8 mouse cellular contexts compared by ENCODE assay signal in genomic region chr7:44359908-44360672, GRCm38 (mm10). TPM values are rescaled to one million over a fixed set of nuclear protein-coding genes. Genes with fewer than 3 reads are reported as not detected.
DNase-seq lines count a peak whose midpoint lies in the region; ATAC-seq and TF ChIP-seq lines count a peak whose summit lies in the region.

No protein-coding gene starts in this region.

- under 1% methylated on average over 54 of the region's 54 CpGs for WGBS in intestine, postnatal 0 days
- WGBS in midbrain, embryonic 10.5 days: under 1% methylated on average over 54 of the region's 54 CpGs

- no peaks in the 10 kb centered on the region for H3K36me3 ChIP-seq in intestine, postnatal 0 days (ENCODE audit: control insufficient read depth, insufficient read depth)
- H3K36me3 ChIP-seq in midbrain, embryonic 10.5 days: no peaks in the 10 kb centered on the region

- H3K4me2 ChIP-seq in intestine, postnatal 0 days (replicated peaks; ENCODE audit: low read depth): peak overlapping the region; percentile 98

- H3K27ac ChIP-seq in intestine, postnatal 0 days (ENCODE audit: low read depth, low read length): no peak overlapping the region
- H3K27ac ChIP-seq in midbrain, embryonic 10.5 days (replicated peaks): peak overlapping the region; percentile 85

- intact Hi-C loops in left cerebral cortex, postnatal 36 days (cut with DNase I): loop anchor here (2.0 to 5.0 kb wide), 2 partner anchors 83 to 127 kb away; no protein-coding TSS in a partner anchor

- no peaks in the 10 kb centered on the region for H3K4me1 ChIP-seq in intestine, postnatal 0 days (replicated peaks; ENCODE audit: control insufficient read depth, insufficient read depth, low read length)
- peaks cover 54% of the 10 kb centered on the region for H3K4me1 ChIP-seq in midbrain, embryonic 10.5 days

- H3K9ac ChIP-seq in intestine, postnatal 0 days (ENCODE audit: low read depth, low read length): peak overlapping the region; percentile 34

- ATAC-seq in intestine, postnatal 0 days: peak; percentile 71

- peak overlapping the region; percentile 52 for H3K4me3 ChIP-seq in intestine, postnatal 0 days (ENCODE audit: low read depth, low read length)
- H3K4me3 ChIP-seq in midbrain, embryonic 10.5 days: peak overlapping the region; percentile 65

- TF ChIP-seq CTCF in intestine, postnatal 0 days (IDR thresholded peaks at IDR 0.05; ENCODE audit: low read depth): 0 out of 2 replicates have a peak, but pooled peaks have one; percentile 17

- peak; percentile 91 for DNase-seq in adrenal gland, adult 8-10 months
- peak; percentile 95 for DNase-seq in embryo, embryonic 11 days
- DNase-seq in gastrocnemius, postnatal 4 days (ENCODE audit: low spot score in 2 of 2): peak; percentile 65 to 72
- peak; percentile 94 to 97 for DNase-seq in left cerebral cortex, postnatal 36 days (ENCODE audit: low spot score in 2 of 2)
- peak; percentile 93 for DNase-seq in midbrain, embryonic 10.5 days (ENCODE audit: low spot score)
- DNase-seq in right cerebral cortex, postnatal 4 days: peak; percentile 93
- DNase-seq in yolk sac, embryonic 10.5 days (ENCODE audit: low spot score): peak; percentile 82

- peaks cover 57% of the 10 kb centered on the region for H3K27me3 ChIP-seq in intestine, postnatal 0 days (replicated peaks; ENCODE audit: control insufficient read depth, insufficient read depth, low read length)
- peaks cover 80% of the 10 kb centered on the region for H3K27me3 ChIP-seq in midbrain, embryonic 10.5 days (ENCODE audit: low read depth, poor library complexity, severe bottlenecking)

- H3K9me3 ChIP-seq in intestine, postnatal 0 days (ENCODE audit: control insufficient read depth): no peaks in the 10 kb centered on the region
- no peaks in the 10 kb centered on the region for H3K9me3 ChIP-seq in midbrain, embryonic 10.5 days (replicated peaks)

RNA-seq across cellular contexts. Expression of gene Syt3, which starts 23.8 kb away (rescaled TPM):
- total RNA-seq in adrenal gland, adult 8-10 months (2022): 10 to 100 TPM in 1 of 4 experiments, 1 to 10 TPM in 3; 4.9 to 11.1 (median 7.6) TPM
- under 1 TPM; 0.34 to 0.49 TPM for total RNA-seq in gastrocnemius, postnatal 4 days (2021)
- 0.55 and 0.58 TPM in 2 replicates for polyA plus RNA-seq in intestine, postnatal 0 days (2015; fragmentation: Nextera tagmentation; extraction: Ambion mirVana)
- total RNA-seq in left cerebral cortex, postnatal 36 days (2021): 10 to 100 TPM; 58.3 to 70.5 TPM
- 1.9 and 2.0 TPM in 2 replicates for polyA plus RNA-seq in midbrain, embryonic 10.5 days (2016; fragmentation: Nextera tagmentation; extraction: Ambion mirVana)

RNA-seq across cellular contexts. Expression of gene 1700008O03Rik, which starts 25.5 kb away (rescaled TPM):
- total RNA-seq in adrenal gland, adult 8-10 months (2022): 1 to 10 TPM in 3 of 4 experiments, under 1 TPM in 1; 0.73 to 2.2 (median 1.4) TPM
- not detected for total RNA-seq in gastrocnemius, postnatal 4 days (2021)
- polyA plus RNA-seq in intestine, postnatal 0 days (2015; fragmentation: Nextera tagmentation; extraction: Ambion mirVana): 0.51 and 0.60 TPM in 2 replicates
- total RNA-seq in left cerebral cortex, postnatal 36 days (2021): 1 to 10 TPM; 2.0 to 2.1 TPM
- 1.7 TPM in 2 replicates for polyA plus RNA-seq in midbrain, embryonic 10.5 days (2016; fragmentation: Nextera tagmentation; extraction: Ambion mirVana)

RNA-seq across cellular contexts. Expression of gene Shank1, which starts 50.0 kb away (rescaled TPM):
- total RNA-seq in adrenal gland, adult 8-10 months (2022): 10 to 100 TPM in 3 of 4 experiments, 1 to 10 TPM in 1; 9.3 to 17.6 (median 14.3) TPM
- total RNA-seq in gastrocnemius, postnatal 4 days (2021): 1 to 10 TPM; 3.0 to 3.5 TPM
- polyA plus RNA-seq in intestine, postnatal 0 days (2015; fragmentation: Nextera tagmentation; extraction: Ambion mirVana): 0.39 and 0.44 TPM in 2 replicates
- 100 to 1,000 TPM; 586 to 632 TPM for total RNA-seq in left cerebral cortex, postnatal 36 days (2021)
- polyA plus RNA-seq in midbrain, embryonic 10.5 days (2016; fragmentation: Nextera tagmentation; extraction: Ambion mirVana): 1.5 and 2.6 TPM in 2 replicates

RNA-seq across cellular contexts. Expression of gene Clec11a, which starts 53.4 kb away (rescaled TPM):
- total RNA-seq in adrenal gland, adult 8-10 months (2022): 1 to 10 TPM; 4.1 to 6.0 (median 5.1) TPM
- total RNA-seq in gastrocnemius, postnatal 4 days (2021): 1 to 10 TPM; 3.9 to 4.7 TPM
- 3.5 and 3.8 TPM in 2 replicates for polyA plus RNA-seq in intestine, postnatal 0 days (2015; fragmentation: Nextera tagmentation; extraction: Ambion mirVana)
- total RNA-seq in left cerebral cortex, postnatal 36 days (2021): 1 to 10 TPM; 3.9 to 4.0 TPM
- polyA plus RNA-seq in midbrain, embryonic 10.5 days (2016; fragmentation: Nextera tagmentation; extraction: Ambion mirVana): 2.2 and 2.4 TPM in 2 replicates

Comparison
In these comparisons a context has a peak if more than half of its experiments do, and no peak if none do; other contexts are left out.
1. RNA of gene Syt3, which starts 23.8 kb away (total RNA-seq): 58.3 to 70.5 TPM in left cerebral cortex, postnatal 36 days; 4.9 to 11.1 TPM in adrenal gland, adult 8-10 months and 0.34 to 0.49 TPM in gastrocnemius, postnatal 4 days; every median in the first group is over 4 times any median in the second.
2. RNA of gene Shank1, which starts 50.0 kb away (total RNA-seq): 586 to 632 TPM in left cerebral cortex, postnatal 36 days; 9.3 to 17.6 TPM in adrenal gland, adult 8-10 months and 3.0 to 3.5 TPM in gastrocnemius, postnatal 4 days; every median in the first group is over 10 times any median in the second.
3. Peak in every context shown above with its lines, with median percentiles within 50 percentile points of each other: DNase-seq.